Mouse (Mus musculus) liver, adult (tissue): ENCODE data around the gene Tent4b.
A peak's percentile ranks its signal among the peaks of the same experiment; 100 is the strongest.

ENCODE experiments used
- GATA4 ChIP-seq: IDR thresholded peaks from 2 replicates; pipeline ENCODE4 v1.6.1; 2014; ENCODE audit warnings: mild to moderate bottlenecking, low read length; ENCODE audit not compliant: insufficient replicate concordance

Gene Tent4b

GRCm38 (mm10) chr8:88198945-88199571 lies at the start of gene Tent4b:
Gene Tent4b, plus strand, starts transcription at chr8:88199213.
- peak; percentile 16; the same call in 1 of the 2 replicates for TF ChIP-seq GATA4

GRCm38 (mm10) chr8:88150910-88151371 lies 48.1 kb upstream of the Tent4b start:
- no peak for TF ChIP-seq GATA4

- no peak for TF ChIP-seq GATA4
Observed at GRCm38 (mm10) chr8:88160237-88160995, 38.6 kb upstream of the Tent4b start.

GRCm38 (mm10) chr8:88161439-88161838 lies 37.6 kb upstream of the Tent4b start:
- TF ChIP-seq GATA4 = no peak

- no peak for TF ChIP-seq GATA4
Observed at GRCm38 (mm10) chr8:88175264-88175663, 23.7 kb upstream of the Tent4b start.

- no peak for TF ChIP-seq GATA4
Observed at GRCm38 (mm10) chr8:88177291-88177690, 21.7 kb upstream of the Tent4b start.

- TF ChIP-seq GATA4 = no peak
Observed at GRCm38 (mm10) chr8:88183121-88183520, 15.9 kb upstream of the Tent4b start.

- TF ChIP-seq GATA4 = no peak
Observed at GRCm38 (mm10) chr8:88184914-88185313, 14.1 kb upstream of the Tent4b start.

- TF ChIP-seq GATA4 = no peak
Observed at GRCm38 (mm10) chr8:88185716-88186115, 13.3 kb upstream of the Tent4b start.

GRCm38 (mm10) chr8:88197328-88197727 lies 1.7 kb upstream of the Tent4b start:
- no peak for TF ChIP-seq GATA4

GRCm38 (mm10) chr8:88198551-88198944 lies 465 bp upstream of the Tent4b start:
- TF ChIP-seq GATA4 = no peak

GRCm38 (mm10) chr8:88199700-88200601 lies 938 bp downstream of the Tent4b start:
- no peak for TF ChIP-seq GATA4

GRCm38 (mm10) chr8:88200724-88201495 lies 1.9 kb downstream of the Tent4b start:
- no peak for TF ChIP-seq GATA4

GRCm38 (mm10) chr8:88201641-88202040 lies 2.6 kb downstream of the Tent4b start:
- TF ChIP-seq GATA4 = no peak

- TF ChIP-seq GATA4 = no peak
Observed at GRCm38 (mm10) chr8:88206016-88206415, 7.0 kb downstream of the Tent4b start.
